Mouse (Mus musculus) forebrain, embryonic 14.5 days (tissue): ENCODE data around the gene Nfkbia. TPM values are rescaled to one million over a fixed set of nuclear protein-coding genes. Genes with fewer than 3 reads are reported as not detected.
A peak's percentile ranks its signal among the peaks of the same experiment; 100 is the strongest.

Source experiments
- ATAC-seq: fragments of 200-750 bp; cut with Nextera tagmentation; 2 replicates; pipeline ENCODE4 v1.8.0; 2017; ENCODE audit warnings: mild to moderate bottlenecking, moderate library complexity
- DNase-seq: peaks from one replicate; pipeline ENCODE4 v3.0.0-alpha.2; 2015; ENCODE audit warnings: low spot score
- H3K27ac ChIP-seq: fragments of 300-500 bp; sonication (generic); 2 replicates; pipeline ENCODE4 v1.5.1; 2014; ENCODE audit warnings: low read depth, mild to moderate bottlenecking, control low read depth, low read length, moderate library complexity
- H3K27me3 ChIP-seq: fragments of 300-500 bp; sonication (generic); replicated peaks from 2 replicates; pipeline ENCODE4 v1.6.1; 2014; ENCODE audit warnings: low read length, control low read depth, mixed read lengths; ENCODE audit not compliant: control insufficient read depth, insufficient read depth
- H3K36me3 ChIP-seq: fragments of 300-500 bp; sonication (generic); 2 replicates; pipeline ENCODE4 v1.6.1; 2014; ENCODE audit warnings: low read length, control low read depth; ENCODE audit not compliant: control insufficient read depth, insufficient read depth
- H3K4me1 ChIP-seq: fragments of 300-500 bp; sonication (generic); 2 replicates; pipeline ENCODE4 v1.6.1; 2014; ENCODE audit warnings: antibody characterized with exemption, low read length, control low read depth; ENCODE audit not compliant: control insufficient read depth, insufficient read depth
- H3K4me2 ChIP-seq: fragments of 300-500 bp; sonication (generic); 2 replicates; pipeline ENCODE4 v1.6.1; 2014; ENCODE audit warnings: mild to moderate bottlenecking, control low read depth, low read length
- H3K4me3 ChIP-seq: fragments of 300-500 bp; sonication (generic); 2 replicates; pipeline ENCODE4 v1.5.1; 2014; ENCODE audit warnings: low read depth, low read length, control low read depth
- H3K9ac ChIP-seq: fragments of 300-500 bp; sonication (generic); 2 replicates; pipeline ENCODE4 v1.6.1; 2014; ENCODE audit warnings: mild to moderate bottlenecking, low read length, control low read depth, moderate library complexity
- H3K9me3 ChIP-seq: fragments of 300-500 bp; sonication (generic); replicated peaks from 2 replicates; pipeline ENCODE4 v1.6.1; 2016; ENCODE audit warnings: low read length, control low read depth, mixed read lengths; ENCODE audit not compliant: control insufficient read depth
- WGBS: fragments of 180-500 bp; shearing (Covaris S2); extraction: QIAGEN DNeasy Blood & Tissue Kit; methylation state at CpG from one replicate; pipeline ENCODE4 v1.1.7; 2014; 5-methylcytosine and 5-hydroxymethylcytosine counted together
- polyA plus RNA-seq: library from polyadenylated mRNA; unstranded; fragments of >200 nt; fragmentation: Nextera tagmentation; extraction: Ambion mirVana; gene quantifications from 2 replicates; pipeline ENCODE4 v1.2.1, GENCODE M21; 2014

The Nfkbia gene
- polyA plus RNA-seq, 1 experiment from 2014 or later = 40.0 TPM

GRCm38 (mm10) chr12:55453924-55454323 is 38.5 kb downstream of the Nfkbia start:
- Histone ChIP-seq H3K36me3 (no peaks in the 10 kb centered on the region), H3K4me3 (no peak overlapping the region), H3K9ac (no peak overlapping the region), H3K4me1 (no peaks in the 10 kb centered on the region), H3K4me2 (no peak overlapping the region), H3K27me3 (no peaks in the 10 kb centered on the region), H3K9me3 (no peaks in the 10 kb centered on the region), H3K27ac (no peak overlapping the region)
- no peak for DNase-seq
- 79% methylated on average over 4 of the region's 4 CpGs for WGBS
- no peak for ATAC-seq

GRCm38 (mm10) chr12:55452839-55453238 is 39.6 kb downstream of the Nfkbia start:
- H3K27me3 ChIP-seq = no peaks in the 10 kb centered on the region
- no peaks in the 10 kb centered on the region for H3K36me3 ChIP-seq
- no peaks in the 10 kb centered on the region for H3K9me3 ChIP-seq
- H3K27ac ChIP-seq = no peak overlapping the region
- H3K9ac ChIP-seq = no peak overlapping the region
- ATAC-seq (no peak), DNase-seq (no peak)
- WGBS = 67% methylated on average over 5 of the region's 5 CpGs
- no peak overlapping the region for H3K4me2 ChIP-seq
- H3K4me3 ChIP-seq = no peak overlapping the region
- no peaks in the 10 kb centered on the region for H3K4me1 ChIP-seq

GRCm38 (mm10) chr12:55450421-55450820 is 42.0 kb downstream of the Nfkbia start:
- Histone ChIP-seq H3K4me2 (no peak overlapping the region), H3K9me3 (no peaks in the 10 kb centered on the region), H3K36me3 (no peaks in the 10 kb centered on the region), H3K4me1 (peaks cover 16% of the 10 kb centered on the region), H3K4me3 (no peak overlapping the region), H3K27ac (no peak overlapping the region), H3K27me3 (no peaks in the 10 kb centered on the region), H3K9ac (no peak overlapping the region)
- DNase-seq (no peak), ATAC-seq (no peak)
- 75% methylated on average over 16 of the region's 16 CpGs for WGBS

- H3K27ac ChIP-seq = no peak overlapping the region
- H3K9ac ChIP-seq = no peak overlapping the region
- H3K27me3 ChIP-seq = no peaks in the 10 kb centered on the region
- peaks cover 16% of the 10 kb centered on the region for H3K4me1 ChIP-seq
- H3K4me3 ChIP-seq = no peak overlapping the region
- ATAC-seq (no peak), DNase-seq (no peak)
- WGBS = 100% methylated on average over 2 of the region's 2 CpGs
- no peak overlapping the region for H3K4me2 ChIP-seq
- H3K9me3 ChIP-seq = no peaks in the 10 kb centered on the region
- no peaks in the 10 kb centered on the region for H3K36me3 ChIP-seq
These were observed 43.4 kb downstream of the Nfkbia start for GRCm38 (mm10) chr12:55449048-55449447.

- Histone ChIP-seq H3K27me3 (no peaks in the 10 kb centered on the region), H3K9me3 (no peaks in the 10 kb centered on the region)
These were observed 44.0 kb downstream of the Nfkbia start for GRCm38 (mm10) chr12:55448457-55448856.

GRCm38 (mm10) chr12:55447396-55447760 is 45.1 kb downstream of the Nfkbia start:
- peak overlapping the region; percentile 76 for H3K27ac ChIP-seq
- no peak overlapping the region for H3K4me2 ChIP-seq
- DNase-seq = no peak
- peak overlapping the region; percentile 10; the same call in 1 of the 2 replicates for H3K9ac ChIP-seq
- no peak overlapping the region for H3K4me3 ChIP-seq
- H3K27me3 ChIP-seq = no peaks in the 10 kb centered on the region
- peaks cover 16% of the 10 kb centered on the region for H3K4me1 ChIP-seq
- no peaks in the 10 kb centered on the region for H3K9me3 ChIP-seq
- no peak for ATAC-seq
- WGBS = 85% methylated on average over 11 of the region's 11 CpGs
- H3K36me3 ChIP-seq = no peaks in the 10 kb centered on the region

More at GRCm38 (mm10) chr12:55448457-55448856, 44.0 kb downstream of the Nfkbia start:
- ATAC-seq (no peak), DNase-seq (no peak)
- Histone ChIP-seq H3K4me3 (no peak overlapping the region), H3K36me3 (no peaks in the 10 kb centered on the region), H3K27ac (no peak overlapping the region), H3K9ac (no peak overlapping the region), H3K4me1 (peaks cover 16% of the 10 kb centered on the region), H3K4me2 (no peak overlapping the region)
- whole genome bisulfite sequencing = 78% methylated on average over 2 of the region's 2 CpGs

- ATAC-seq (peak; percentile 98), DNase-seq (peak; percentile 94)
- H3K36me3 ChIP-seq = no peaks in the 10 kb centered on the region
- H3K4me1 ChIP-seq = peaks cover 16% of the 10 kb centered on the region
- peak overlapping the region; percentile 16; the same call in 1 of the 2 replicates for H3K4me2 ChIP-seq
- H3K9ac ChIP-seq = peak overlapping the region; percentile 10
- no peak overlapping the region for H3K4me3 ChIP-seq
- no peaks in the 10 kb centered on the region for H3K9me3 ChIP-seq
- H3K27ac ChIP-seq = peak overlapping the region; percentile 76
- WGBS = 19% methylated on average over 13 of the region's 13 CpGs
- no peaks in the 10 kb centered on the region for H3K27me3 ChIP-seq
These were observed 45.6 kb downstream of the Nfkbia start for GRCm38 (mm10) chr12:55446746-55447395.

GRCm38 (mm10) chr12:55446366-55446745 is 46.1 kb downstream of the Nfkbia start:
- H3K27me3 ChIP-seq = no peaks in the 10 kb centered on the region
- no peak overlapping the region for H3K4me2 ChIP-seq
- 74% methylated on average over 4 of the region's 4 CpGs for WGBS
- H3K4me3 ChIP-seq = no peak overlapping the region
- no peak for DNase-seq
- H3K9me3 ChIP-seq = no peaks in the 10 kb centered on the region
- H3K9ac ChIP-seq = peak overlapping the region; percentile 35; the same call in 1 of the 2 replicates
- peak overlapping the region; percentile 76 for H3K27ac ChIP-seq
- H3K36me3 ChIP-seq = no peaks in the 10 kb centered on the region
- peaks cover 16% of the 10 kb centered on the region for H3K4me1 ChIP-seq
- ATAC-seq = no peak

- no peak overlapping the region for H3K4me2 ChIP-seq
- H3K4me3 ChIP-seq = no peak overlapping the region
- H3K9me3 ChIP-seq = no peaks in the 10 kb centered on the region
- ATAC-seq (no peak), DNase-seq (no peak)
- no peaks in the 10 kb centered on the region for H3K27me3 ChIP-seq
- H3K4me1 ChIP-seq = peaks cover 16% of the 10 kb centered on the region
- 93% methylated on average over 4 of the region's 4 CpGs for WGBS
- H3K27ac ChIP-seq = no peak overlapping the region
- no peak overlapping the region for H3K9ac ChIP-seq
- no peaks in the 10 kb centered on the region for H3K36me3 ChIP-seq
These were observed 46.9 kb downstream of the Nfkbia start for GRCm38 (mm10) chr12:55445583-55445982.
